Mouse (Mus musculus): ENCODE measurements at regions not wholly inside any gene's neighbourhood (a gene's known extent, or its start where the extent isn't known, plus 50 kb on each side); places are given as distances from the start of the nearest gene placed in this dataset.

DNA sequence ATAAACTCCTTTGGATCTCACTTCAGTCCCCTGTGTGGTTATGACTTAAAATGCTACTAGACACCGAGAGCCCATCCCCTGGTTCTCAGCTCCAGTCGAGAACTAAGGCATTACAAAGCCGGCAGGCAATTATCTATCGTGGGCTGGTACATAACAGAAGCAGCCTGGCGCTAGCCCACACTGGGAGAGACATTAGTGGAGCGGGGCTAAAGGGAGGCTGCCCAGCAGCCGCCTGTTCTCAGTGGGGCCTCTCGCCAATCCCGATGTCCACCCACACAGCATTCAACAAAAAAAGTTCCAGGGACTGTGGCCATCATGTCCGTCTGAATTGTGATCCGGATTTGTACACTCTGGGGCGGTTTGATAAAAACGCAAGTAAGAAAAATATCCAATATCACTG lies 361.5 kb downstream of the Pdcd6ip start:
- no peak for DNase-seq (ENCODE audit: low read depth, low spot score)
- Histone ChIP-seq H3K36me3 (ENCODE audit: control insufficient read depth, insufficient read depth, low read length, poor library complexity, severe bottlenecking) (no peaks in the 10 kb centered on the region), H3K27me3 (ENCODE audit: control insufficient read depth, insufficient read depth, low read length, poor library complexity, severe bottlenecking) (no peaks in the 10 kb centered on the region)

DNA sequence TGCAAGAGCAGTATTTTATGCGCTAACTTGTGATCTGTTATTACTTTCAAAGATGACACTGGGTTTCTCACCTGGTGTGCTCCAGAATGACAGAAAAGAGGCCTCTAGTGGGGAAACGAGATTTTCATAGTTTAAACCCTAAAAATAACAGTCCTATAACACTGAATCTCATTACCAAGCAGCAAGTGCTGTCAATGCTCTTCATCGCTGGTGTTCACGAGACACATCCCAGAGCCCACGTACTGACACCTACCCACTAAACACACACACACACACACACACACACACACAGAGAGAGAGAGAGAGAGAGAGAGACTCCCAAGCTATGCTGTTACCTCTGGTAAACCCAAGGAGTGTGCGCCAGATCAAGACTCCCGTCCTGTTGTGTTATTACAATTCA lies 365.9 kb downstream of the Pdcd6ip start:
- DNase-seq (ENCODE audit: low read depth, low spot score), result no peak
- Histone ChIP-seq H3K27me3 (ENCODE audit: control insufficient read depth, insufficient read depth, low read length, poor library complexity, severe bottlenecking) (no peaks in the 10 kb centered on the region), H3K36me3 (ENCODE audit: control insufficient read depth, insufficient read depth, low read length, poor library complexity, severe bottlenecking) (no peaks in the 10 kb centered on the region)

DNA sequence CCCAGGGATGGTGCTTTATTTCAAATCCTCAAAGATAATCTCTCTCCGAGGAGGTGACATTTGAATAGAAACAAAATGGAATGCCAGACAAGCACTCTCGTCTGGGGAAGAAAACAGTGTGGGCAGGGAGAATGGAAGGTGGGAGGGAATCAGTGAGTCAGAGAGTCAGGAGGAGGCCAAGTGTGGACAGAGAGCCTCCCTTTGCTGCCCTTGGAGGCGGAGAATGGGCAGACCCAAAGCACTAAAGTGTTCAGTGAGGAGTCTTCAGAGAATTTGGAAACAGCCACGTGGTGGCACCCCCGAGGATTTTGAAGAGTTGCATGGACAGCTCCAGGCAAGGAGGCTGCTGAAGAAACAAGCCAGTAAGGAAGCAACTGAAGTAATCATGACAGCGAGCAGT lies 367.2 kb downstream of the Pdcd6ip start:
- no peak for DNase-seq (ENCODE audit: low read depth, low spot score)
- no peaks in the 10 kb centered on the region for H3K27me3 ChIP-seq (ENCODE audit: control insufficient read depth, insufficient read depth, low read length, poor library complexity, severe bottlenecking)
- no peaks in the 10 kb centered on the region for H3K36me3 ChIP-seq (ENCODE audit: control insufficient read depth, insufficient read depth, low read length, poor library complexity, severe bottlenecking)

DNA sequence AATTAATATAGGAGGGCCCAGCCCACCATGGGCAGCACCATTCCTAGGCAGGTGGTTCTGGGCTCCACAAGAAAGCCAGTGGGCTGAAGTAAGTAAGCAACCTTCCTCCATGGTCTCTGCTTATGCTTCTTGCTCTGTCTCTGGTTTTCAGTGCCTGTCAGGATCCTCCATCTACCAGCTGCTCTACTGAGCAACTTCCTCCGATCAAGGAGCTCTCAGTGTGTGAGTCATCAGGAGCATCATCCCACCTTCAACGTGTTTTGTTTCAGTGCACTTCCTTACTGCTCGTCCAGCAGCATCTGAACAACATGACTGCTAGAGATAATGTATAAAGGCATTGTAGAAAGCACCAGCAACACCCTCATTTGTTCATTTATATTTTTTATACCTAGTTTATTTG lies 368.0 kb downstream of the Pdcd6ip start:
- H3K27me3 ChIP-seq (ENCODE audit: control insufficient read depth, insufficient read depth, low read length, poor library complexity, severe bottlenecking), result no peaks in the 10 kb centered on the region
- no peaks in the 10 kb centered on the region for H3K36me3 ChIP-seq (ENCODE audit: control insufficient read depth, insufficient read depth, low read length, poor library complexity, severe bottlenecking)
- no peak for DNase-seq (ENCODE audit: low read depth, low spot score)

DNA sequence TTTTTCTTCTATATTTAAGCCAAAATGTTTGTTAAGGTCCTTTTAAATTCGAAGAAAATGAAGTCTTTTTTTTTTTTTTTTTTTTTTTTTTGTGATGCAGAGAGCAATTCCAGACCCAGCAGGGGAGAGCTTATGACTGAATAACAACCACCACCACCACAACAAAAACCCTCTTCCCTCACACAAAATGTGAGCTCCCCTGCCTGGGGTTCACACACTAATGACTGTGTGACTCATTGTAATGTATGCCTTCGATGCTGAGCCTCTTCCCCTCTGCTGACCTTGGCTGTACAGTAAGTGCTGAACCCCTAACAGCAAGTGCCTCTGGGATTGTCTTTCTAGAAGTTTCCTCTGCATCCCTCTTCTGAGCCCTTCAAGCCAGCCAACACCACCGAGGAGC lies 383.6 kb downstream of the Pdcd6ip start:
- Histone ChIP-seq H3K27me3 (ENCODE audit: control insufficient read depth, insufficient read depth, low read length, poor library complexity, severe bottlenecking) (no peaks in the 10 kb centered on the region), H3K36me3 (ENCODE audit: control insufficient read depth, insufficient read depth, low read length, poor library complexity, severe bottlenecking) (no peaks in the 10 kb centered on the region)
- no peak for DNase-seq (ENCODE audit: low read depth, low spot score)

DNA sequence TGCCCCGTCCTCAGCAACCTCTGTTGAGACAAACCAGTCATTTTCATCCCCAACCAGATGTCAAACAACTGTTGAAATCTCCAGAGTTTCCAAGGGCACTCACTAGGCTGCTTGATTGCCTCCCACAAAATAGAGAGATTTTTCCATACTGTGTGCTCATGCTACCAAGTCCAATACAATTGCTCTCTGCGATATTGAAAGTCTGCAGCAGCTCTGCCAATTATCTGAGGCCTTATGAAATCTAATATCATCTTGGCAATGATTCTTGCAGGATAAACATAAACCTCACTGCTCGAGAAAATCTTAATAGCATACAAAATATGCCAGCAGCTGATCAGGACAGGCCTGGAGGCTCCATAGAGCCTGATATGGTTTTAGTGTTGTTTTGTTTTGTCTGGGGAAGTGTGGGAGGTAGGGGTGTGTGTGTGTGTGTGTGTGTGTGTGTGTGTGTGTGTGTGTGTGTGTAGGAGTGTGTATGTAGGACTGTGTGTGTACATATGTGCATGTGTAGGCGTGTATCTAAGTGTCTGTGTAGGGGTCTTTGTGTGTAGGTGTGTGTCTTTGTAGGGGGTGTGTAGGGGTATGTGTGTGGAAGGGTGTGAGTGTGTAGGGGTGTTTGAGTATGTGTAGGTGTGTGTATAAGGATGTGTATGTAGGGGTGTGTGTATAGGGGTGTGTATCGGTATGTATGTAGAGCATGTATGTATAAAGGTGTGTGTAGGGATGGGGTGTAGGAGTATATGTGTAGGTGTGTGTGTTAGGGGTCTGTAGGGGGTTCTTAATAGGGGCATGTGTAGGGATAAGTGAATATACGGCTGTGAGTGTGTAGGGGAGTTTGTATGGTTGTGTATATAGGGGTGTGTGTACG lies 398.1 kb downstream of the Pdcd6ip start:
- Histone ChIP-seq H3K27me3 (ENCODE audit: control insufficient read depth, insufficient read depth, low read length, poor library complexity, severe bottlenecking) (no peaks in the 10 kb centered on the region), H3K36me3 (ENCODE audit: control insufficient read depth, insufficient read depth, low read length, poor library complexity, severe bottlenecking) (no peaks in the 10 kb centered on the region)
- DNase-seq (ENCODE audit: low read depth, low spot score), result no peak

DNA sequence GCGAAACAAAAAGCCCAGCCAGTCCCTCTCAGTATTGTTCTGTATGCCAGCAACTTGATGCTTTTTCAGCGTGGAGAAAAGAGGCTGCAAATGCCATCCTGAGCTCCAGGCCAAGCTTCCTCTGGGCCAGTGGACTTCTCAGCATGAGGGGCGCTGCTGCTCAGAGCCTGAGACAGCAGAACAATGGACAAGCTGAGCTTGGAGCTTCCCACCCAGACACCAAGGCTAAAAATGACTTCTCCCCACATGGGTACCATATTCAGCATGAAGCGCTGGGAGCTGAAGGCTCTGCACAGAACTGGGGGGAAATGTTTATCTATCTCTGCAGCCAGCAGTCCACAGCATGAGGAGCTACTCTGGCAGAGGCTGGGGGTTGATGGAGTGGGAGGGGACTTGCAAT lies 402.3 kb downstream of the Pdcd6ip start:
- Histone ChIP-seq H3K27me3 (ENCODE audit: control insufficient read depth, insufficient read depth, low read length, poor library complexity, severe bottlenecking) (no peaks in the 10 kb centered on the region), H3K36me3 (ENCODE audit: control insufficient read depth, insufficient read depth, low read length, poor library complexity, severe bottlenecking) (no peaks in the 10 kb centered on the region)
- DNase-seq (ENCODE audit: low read depth, low spot score), result no peak

DNA sequence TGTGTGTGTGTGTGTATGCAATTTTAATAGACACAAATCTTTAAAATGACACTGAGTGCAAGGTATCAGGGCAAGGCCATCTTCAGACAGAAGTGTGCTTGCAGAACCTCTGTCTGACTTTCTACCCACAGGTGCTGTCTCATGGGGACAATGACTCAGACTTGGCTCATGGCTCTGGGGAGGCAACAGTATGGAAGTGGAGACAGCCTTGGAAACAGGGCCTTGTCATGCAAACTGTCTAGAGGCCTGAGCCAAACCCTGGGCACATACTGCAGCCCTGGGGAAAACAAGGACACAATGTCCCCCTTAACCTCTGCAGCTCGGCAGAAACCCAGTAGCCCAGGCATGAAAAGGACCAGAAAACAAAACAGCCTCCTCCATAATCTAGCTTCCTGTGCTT lies 405.6 kb downstream of the Pdcd6ip start:
- no peak for DNase-seq (ENCODE audit: low read depth, low spot score)
- no peaks in the 10 kb centered on the region for H3K27me3 ChIP-seq (ENCODE audit: control insufficient read depth, insufficient read depth, low read length, poor library complexity, severe bottlenecking)
- H3K36me3 ChIP-seq (ENCODE audit: control insufficient read depth, insufficient read depth, low read length, poor library complexity, severe bottlenecking), result no peaks in the 10 kb centered on the region

DNA sequence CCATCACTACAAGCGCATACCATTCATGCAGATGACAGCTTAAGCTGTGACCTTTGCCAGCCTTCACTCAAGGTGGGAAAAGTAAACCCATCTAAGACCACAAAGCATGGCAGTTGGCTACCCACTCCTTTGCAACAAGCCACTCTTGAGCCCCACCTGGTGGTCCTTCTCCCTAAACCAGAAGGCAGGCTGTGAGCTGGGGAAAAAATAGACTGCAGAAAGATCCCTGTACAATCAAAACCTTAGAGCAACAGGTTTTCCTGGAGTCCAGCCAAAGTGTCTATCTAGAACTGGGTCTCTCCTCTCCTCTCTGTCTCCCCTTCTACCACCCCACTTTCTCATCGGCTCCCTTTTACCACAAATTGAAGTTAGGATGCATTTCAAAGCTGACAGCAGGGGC lies 407.2 kb downstream of the Pdcd6ip start:
- Histone ChIP-seq H3K27me3 (ENCODE audit: control insufficient read depth, insufficient read depth, low read length, poor library complexity, severe bottlenecking) (no peaks in the 10 kb centered on the region), H3K36me3 (ENCODE audit: control insufficient read depth, insufficient read depth, low read length, poor library complexity, severe bottlenecking) (no peaks in the 10 kb centered on the region)
- no peak for DNase-seq (ENCODE audit: low read depth, low spot score)

DNA sequence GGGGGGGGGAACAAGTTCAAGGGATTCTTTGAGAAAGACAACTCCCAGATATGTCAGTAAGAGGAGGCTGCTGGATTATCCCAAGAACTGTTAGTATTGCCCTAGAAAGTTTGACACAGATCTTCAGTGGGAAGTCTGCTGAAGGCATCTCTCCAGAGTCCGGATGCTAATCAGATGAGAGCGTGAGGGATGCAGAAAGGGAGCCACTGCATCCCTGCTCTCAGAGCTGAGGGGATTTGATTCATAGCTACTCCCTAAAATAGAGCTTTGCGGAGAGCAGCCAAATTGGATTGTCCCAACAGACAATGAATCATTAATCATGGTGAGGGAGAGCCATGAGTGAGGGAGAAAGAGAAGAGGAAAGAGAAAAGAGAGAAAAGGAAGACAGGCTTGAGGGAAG lies 408.2 kb downstream of the Pdcd6ip start:
- Histone ChIP-seq H3K27me3 (ENCODE audit: control insufficient read depth, insufficient read depth, low read length, poor library complexity, severe bottlenecking) (no peaks in the 10 kb centered on the region), H3K36me3 (ENCODE audit: control insufficient read depth, insufficient read depth, low read length, poor library complexity, severe bottlenecking) (no peaks in the 10 kb centered on the region)
- DNase-seq (ENCODE audit: low read depth, low spot score), result no peak

DNA sequence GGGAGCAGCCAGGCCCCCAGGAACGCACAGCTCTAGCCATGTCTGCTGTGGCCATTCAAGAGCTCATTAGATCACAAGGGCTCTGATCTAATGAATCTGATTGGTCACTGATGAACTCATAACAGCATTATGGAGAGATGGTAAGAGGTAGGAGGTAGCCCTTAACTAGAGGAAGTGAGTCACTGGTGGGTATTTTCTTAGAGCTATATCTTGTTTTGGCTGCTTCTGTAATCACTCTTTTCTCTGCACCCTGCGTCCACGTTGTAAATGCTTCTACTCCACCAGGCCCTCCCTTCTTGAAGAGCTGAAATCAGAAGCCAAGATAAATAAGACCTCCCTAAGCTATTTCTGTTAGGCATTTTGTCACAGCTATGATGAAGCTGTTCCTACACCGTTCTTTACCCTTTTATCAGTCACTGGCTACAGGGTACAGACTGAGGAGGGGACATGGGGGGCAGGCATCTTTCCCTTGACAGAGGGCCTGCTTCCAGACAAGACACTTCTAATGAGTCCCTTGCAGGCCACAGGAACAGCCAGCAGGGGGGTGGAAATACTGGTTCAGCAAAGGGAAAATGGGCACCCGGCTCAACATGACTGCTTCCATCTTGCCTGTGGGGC lies 412.1 kb downstream of the Pdcd6ip start:
- DNase-seq (ENCODE audit: low read depth, low spot score), result no peak
- no peaks in the 10 kb centered on the region for H3K27me3 ChIP-seq (ENCODE audit: control insufficient read depth, insufficient read depth, low read length, poor library complexity, severe bottlenecking)
- H3K36me3 ChIP-seq (ENCODE audit: control insufficient read depth, insufficient read depth, low read length, poor library complexity, severe bottlenecking), result no peaks in the 10 kb centered on the region

DNA sequence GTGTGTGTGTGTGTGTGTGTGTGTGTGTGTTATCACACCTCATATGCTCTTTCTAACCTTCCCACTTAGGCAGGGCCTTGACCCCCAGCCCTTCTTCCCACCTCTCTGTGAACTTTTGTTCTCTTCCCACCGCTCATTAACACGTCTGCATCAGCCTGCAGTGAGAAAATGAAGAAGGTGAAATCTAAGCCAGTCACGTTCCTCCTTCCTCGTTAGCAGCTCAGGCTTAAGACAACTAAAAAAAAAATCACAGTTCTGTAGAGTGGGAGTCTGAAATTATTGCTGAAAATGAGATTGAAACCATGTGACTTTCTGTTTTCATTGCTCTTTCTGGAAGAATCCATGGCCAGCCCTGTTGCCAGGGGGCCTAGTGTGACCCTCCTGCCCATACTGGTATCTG lies 420.7 kb downstream of the Pdcd6ip start:
- Histone ChIP-seq H3K36me3 (ENCODE audit: control insufficient read depth, insufficient read depth, low read length, poor library complexity, severe bottlenecking) (no peaks in the 10 kb centered on the region), H3K27me3 (ENCODE audit: control insufficient read depth, insufficient read depth, low read length, poor library complexity, severe bottlenecking) (no peaks in the 10 kb centered on the region)
- no peak for DNase-seq (ENCODE audit: low read depth, low spot score)

DNA sequence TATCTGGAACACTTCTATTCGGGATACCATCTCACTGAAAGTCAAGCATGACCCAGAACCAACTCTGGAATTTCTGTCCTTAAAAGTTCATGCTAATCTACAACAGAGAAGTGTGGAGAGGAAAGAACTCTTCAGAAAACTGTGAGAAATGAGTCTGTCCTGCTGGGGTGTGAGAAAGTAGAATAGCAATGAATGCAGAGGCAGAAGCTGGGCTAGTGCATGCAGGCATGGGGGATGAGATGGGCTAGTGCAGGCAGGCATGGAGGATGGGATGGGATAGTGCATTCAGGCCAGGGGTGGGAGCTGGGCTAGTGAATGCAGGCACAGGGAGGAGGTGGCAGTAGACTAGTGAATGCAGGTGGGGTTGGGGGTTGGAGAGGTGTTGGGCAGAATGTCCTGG lies 424.8 kb downstream of the Pdcd6ip start:
- no peaks in the 10 kb centered on the region for H3K36me3 ChIP-seq (ENCODE audit: control insufficient read depth, insufficient read depth, low read length, poor library complexity, severe bottlenecking)
- no peaks in the 10 kb centered on the region for H3K27me3 ChIP-seq (ENCODE audit: control insufficient read depth, insufficient read depth, low read length, poor library complexity, severe bottlenecking)
- DNase-seq (ENCODE audit: low read depth, low spot score), result no peak

DNA sequence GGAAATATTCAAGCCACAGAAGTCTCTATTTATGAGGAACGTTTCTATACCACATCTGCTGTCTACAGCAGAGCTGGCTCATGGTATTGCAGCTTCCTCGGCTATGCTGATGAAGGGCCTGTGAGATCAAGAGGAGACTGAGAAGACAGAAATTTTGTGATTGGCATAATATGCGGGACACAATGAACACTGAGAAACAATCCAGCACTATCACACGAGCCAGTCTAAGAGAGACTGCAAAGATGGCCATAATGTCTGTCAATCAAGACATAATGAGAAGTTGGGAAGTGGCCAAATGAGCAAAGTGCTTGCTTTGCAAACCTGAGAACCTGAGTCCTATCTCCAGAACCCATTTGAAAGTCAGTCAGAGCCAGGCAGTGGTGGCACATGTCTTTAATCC lies 437.5 kb downstream of the Pdcd6ip start:
- no peak for DNase-seq (ENCODE audit: low read depth, low spot score)
- H3K36me3 ChIP-seq (ENCODE audit: control insufficient read depth, insufficient read depth, low read length, poor library complexity, severe bottlenecking), result no peaks in the 10 kb centered on the region
- no peaks in the 10 kb centered on the region for H3K27me3 ChIP-seq (ENCODE audit: control insufficient read depth, insufficient read depth, low read length, poor library complexity, severe bottlenecking)

DNA sequence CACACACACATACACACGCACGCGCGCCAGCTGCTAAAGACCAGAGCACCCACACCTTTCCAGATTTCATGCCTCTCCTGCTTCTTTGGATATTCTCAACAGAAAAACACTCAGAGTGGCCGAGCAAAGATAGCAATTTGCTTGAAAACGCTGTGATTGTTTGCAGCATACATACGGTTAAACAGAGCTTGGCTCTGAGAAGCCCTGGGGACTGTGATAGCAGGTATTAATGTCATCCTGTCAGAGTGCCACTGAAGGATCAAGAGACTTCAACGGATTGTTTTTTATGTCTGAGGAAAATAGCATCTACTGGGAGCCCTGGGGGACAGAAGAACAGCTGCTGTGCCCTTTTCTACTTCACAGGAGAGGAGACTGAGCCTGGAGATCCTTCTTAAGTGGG lies 440.4 kb downstream of the Pdcd6ip start:
- no peak for DNase-seq (ENCODE audit: low read depth, low spot score)
- no peaks in the 10 kb centered on the region for H3K36me3 ChIP-seq (ENCODE audit: control insufficient read depth, insufficient read depth, low read length, poor library complexity, severe bottlenecking)

DNA sequence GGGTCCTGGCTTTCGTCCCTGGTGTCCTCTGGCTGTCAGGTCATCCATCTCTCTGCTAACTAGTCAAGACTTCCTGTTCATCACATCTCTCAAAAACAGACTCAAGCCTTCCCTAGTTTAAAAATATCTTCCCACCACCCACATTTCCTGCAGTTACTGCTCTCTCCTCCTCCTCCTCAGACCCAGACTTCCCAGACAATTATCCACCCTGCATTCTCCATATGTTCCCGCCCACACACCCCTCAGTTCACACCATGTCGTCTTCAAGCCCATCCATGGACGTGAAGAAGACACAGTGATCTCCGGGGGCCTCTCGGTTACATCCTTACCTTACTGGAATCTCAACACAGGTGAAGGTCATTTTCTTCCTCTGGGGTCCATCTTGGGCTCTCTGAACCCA lies 444.4 kb downstream of the Pdcd6ip start:
- no peaks in the 10 kb centered on the region for H3K27me3 ChIP-seq (ENCODE audit: control insufficient read depth, insufficient read depth, low read length, poor library complexity, severe bottlenecking)
- H3K36me3 ChIP-seq (ENCODE audit: control insufficient read depth, insufficient read depth, low read length, poor library complexity, severe bottlenecking), result no peaks in the 10 kb centered on the region
- DNase-seq (ENCODE audit: low read depth, low spot score), result no peak

More for the DNA sequence above, 440.4 kb downstream of the Pdcd6ip start:
- H3K27me3 ChIP-seq (ENCODE audit: control insufficient read depth, insufficient read depth, low read length, poor library complexity, severe bottlenecking), result no peaks in the 10 kb centered on the region
